Mouse (Mus musculus) megakaryocyte, adult 5-6 weeks (primary cell): Measurements from ENCODE around the gene Cxcr1. TPM values are rescaled to one million over a fixed set of nuclear protein-coding genes. Genes with fewer than 3 reads are reported as not detected.

Experiments
- ATAC-seq: 2 replicates; pipeline ENCODE4 v1.8.0; 2016; ENCODE audit warnings: mild to moderate bottlenecking, inconsistent platforms; ENCODE audit not compliant: poor library complexity, severe bottlenecking
- total RNA-seq, 2 experiments: library from RNA; stranded (forward) in 1 of 2; stranded (reverse) in 1 of 2; fragments of 153-499, 151-499 nt in 1 of 2; fragments of 221-1000, 200-1000 nt in 1 of 2; gene quantifications; 2 replicates each; pipeline versions ENCODE4 v1.2.3 to v1.2.4; 2015 to 2017

Cxcr1 gene
- total RNA-seq (2015) (0.20 and 0.87 TPM in 2 replicates), total RNA-seq (2017) (0.18 TPM in 1 of 2 replicates, not detected in the other)

- ATAC-seq: no peak
Measured at GRCm38 (mm10) chr1:74194445-74194844, at the start of gene Cxcr1. TSS of gene Cxcr1 (minus strand) at chr1:74194631.

DNA sequence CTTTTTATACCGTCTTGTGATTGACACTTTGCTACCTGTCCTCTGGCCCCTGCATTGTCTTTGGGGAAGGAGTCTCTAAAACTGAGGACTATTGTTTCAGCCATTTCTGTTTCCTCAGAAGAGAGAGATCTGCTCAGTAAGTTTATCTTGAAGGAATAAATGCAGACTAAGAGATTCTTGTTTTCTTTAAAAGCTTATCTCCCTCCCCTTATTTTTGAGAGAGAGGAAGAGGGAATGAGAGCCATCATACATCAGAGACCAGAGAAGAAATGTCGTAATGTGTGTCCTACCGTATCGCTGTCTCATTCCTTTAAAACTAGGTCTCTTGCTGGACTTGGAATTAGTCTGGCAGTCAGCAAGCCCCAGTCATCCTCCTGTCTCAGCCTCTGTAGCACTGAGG, 46.4 kb upstream of the Cxcr1 start:
- no peak for ATAC-seq

- ATAC-seq: no peak
Measured at GRCm38 (mm10) chr1:74240311-74240710, 45.9 kb upstream of the Cxcr1 start.

- no peak for ATAC-seq
Measured at GRCm38 (mm10) chr1:74239618-74240017, 45.2 kb upstream of the Cxcr1 start.

DNA sequence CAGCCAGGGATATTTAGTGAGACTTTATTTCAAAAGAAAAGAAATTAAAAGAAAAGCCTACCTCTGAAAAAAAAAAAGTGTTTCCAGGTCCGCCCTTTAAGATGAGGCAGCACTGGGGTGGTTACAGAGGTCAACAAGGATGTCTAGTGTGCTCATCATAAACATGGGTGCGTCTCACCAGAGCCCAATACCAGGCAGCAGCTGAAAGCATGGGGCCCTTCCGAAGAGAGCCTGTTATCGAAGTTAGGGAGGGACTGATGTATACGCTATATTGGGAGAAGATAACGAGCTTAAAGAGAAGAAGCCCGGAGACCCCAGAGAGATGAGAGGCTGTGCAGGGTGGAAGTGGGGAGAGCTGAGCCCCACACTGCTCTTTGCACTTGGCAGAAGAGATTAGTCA, 44.7 kb upstream of the Cxcr1 start:
- ATAC-seq: no peak

GRCm38 (mm10) chr1:74238136-74238535, 43.7 kb upstream of the Cxcr1 start:
- peak; percentile 39 for ATAC-seq

DNA sequence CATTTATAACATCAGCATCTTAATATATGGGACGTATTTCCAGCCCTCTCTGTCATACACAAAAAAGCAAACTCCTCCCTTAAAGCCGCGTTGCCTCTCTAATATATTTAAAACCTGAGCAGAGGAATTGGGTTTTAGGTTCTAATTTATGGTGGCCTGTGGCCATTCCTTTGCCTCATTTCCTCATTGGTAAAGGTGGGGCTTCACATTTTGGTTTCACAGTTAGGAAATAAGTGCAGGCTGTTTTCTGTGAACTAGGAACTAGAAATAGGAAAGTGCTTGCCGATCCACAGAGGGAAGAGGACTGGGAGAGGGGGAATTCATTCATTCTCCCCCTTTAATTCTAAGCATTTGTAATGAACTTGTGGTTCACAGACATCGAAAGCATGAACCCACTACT, 43.2 kb upstream of the Cxcr1 start:
- peak; percentile 40 for ATAC-seq

DNA sequence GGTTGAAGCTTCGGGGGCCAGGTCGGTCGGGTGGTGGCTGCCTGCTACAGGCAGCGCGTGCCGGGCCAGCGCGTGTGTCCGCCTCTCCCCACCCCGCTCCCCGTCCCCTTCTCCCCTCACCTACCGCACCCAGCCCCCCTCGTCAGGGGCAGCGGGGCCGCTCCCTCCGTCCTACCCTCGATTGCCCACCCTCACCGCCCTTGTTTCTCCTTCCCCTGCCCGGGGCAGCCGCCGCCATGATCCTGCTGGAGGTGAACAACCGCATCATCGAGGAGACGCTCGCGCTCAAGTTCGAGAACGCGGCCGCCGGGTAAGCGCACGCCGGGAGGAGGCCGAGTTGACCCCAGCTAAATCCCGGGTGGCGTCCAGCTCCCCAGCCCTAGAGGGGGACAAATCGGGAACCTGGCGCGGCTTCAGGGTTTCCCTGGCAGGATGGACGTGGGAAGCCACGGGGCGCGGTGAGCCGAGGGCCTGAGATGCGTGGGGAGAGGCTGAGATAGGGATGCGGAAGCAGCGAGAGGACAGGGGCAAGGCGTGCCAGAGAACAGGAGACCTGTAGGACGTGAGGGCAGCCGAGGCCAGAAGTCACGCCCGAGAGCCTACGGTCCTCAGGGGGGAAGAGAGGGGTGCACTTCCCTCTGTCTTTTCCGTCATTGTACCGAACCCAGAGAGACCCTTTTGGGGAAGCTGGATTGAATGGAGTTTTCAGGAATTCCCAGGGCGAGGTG, 42.3 kb upstream of the Cxcr1 start:
- peak; percentile 62 for ATAC-seq

- peak; percentile 85 for ATAC-seq
Measured at GRCm38 (mm10) chr1:74235938-74236589, 41.6 kb upstream of the Cxcr1 start, which contains the start of gene Arpc2. TSS of gene Arpc2 (plus strand) at chr1:74236084.

DNA sequence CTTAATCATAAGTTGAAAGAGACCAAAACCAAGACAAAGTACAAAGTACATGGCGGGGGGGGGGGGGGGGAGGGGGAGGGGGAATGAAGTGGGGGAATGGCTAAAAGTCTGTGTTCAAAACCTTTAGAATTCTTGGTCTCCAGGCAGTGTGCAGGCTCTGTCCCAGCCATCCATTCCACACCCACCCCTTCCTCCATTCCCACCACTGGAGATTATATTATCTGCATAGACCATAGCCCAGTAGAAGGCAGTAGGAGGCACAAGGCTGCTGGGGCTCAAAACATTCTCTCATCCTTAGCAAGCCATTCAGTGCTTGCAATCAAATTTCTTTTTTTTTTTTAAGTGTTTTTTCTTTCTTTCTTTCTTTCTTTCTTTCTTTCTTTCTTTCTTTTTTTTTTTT, 36.6 kb upstream of the Cxcr1 start:
- ATAC-seq: no peak

DNA sequence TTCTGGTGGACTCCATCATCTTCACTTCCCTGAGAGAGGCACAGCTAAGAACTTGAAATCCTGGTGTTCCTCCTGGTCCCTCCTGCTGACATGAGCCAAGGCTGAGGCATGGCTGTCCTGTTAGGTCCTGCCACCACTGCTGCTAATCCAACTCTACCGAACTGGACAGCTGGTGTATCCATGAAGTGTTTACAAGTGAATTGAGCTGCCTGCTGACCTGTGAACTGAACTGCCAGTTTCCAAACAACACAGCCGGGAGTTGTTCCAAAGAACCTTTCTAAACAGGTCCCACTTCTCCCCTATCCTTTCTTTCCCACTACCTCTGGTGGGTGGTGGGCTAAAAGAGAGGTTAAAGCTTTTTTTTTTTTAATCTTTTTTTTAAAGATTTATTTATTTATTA, 35.5 kb upstream of the Cxcr1 start:
- ATAC-seq: no peak

DNA sequence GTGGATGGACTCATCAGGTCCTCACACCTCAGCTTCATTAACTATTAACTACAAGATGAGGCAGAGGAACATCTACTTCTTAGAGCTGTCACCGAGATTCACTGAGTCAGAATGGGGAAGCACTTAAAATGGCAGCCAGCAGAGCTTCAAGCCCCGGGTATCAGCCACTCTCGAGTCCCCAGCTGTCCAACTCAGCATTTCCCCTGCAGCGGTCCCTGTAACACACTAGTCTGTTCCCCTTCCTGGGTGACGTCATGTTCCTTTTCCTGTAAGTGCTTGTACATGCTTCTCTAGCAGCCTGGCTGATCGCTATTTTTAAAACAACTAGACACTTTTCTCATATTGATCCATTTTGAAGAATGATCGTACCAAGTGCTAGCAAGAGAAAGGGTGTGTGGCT, 32.9 kb upstream of the Cxcr1 start:
- ATAC-seq: peak; percentile 100

- no peak for ATAC-seq
Measured at GRCm38 (mm10) chr1:74219922-74220321, 25.5 kb upstream of the Cxcr1 start.

GRCm38 (mm10) chr1:74208941-74209340, 14.5 kb upstream of the Cxcr1 start:
- ATAC-seq: no peak

DNA sequence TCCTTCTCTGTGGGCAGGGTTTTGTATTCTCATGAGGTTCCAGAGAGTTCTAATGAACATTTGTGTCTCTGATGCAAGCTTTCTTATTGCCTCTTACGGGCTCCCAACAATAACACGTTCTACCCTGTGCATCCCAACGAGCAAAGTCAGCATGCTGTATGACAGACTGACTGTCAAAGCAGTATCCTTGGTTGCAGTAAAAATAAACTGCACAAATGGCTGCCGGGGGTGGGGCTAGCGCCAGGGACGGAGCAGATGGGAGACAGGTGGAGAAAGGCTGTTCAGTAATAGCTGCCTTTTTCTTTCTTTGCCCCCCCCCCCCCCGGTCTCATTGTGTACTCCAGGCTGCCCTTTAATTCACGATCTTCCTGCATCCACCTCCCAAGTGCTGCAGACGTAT, 13.5 kb upstream of the Cxcr1 start:
- ATAC-seq: no peak

- ATAC-seq: no peak
Measured at GRCm38 (mm10) chr1:74206642-74207041, 12.2 kb upstream of the Cxcr1 start.

DNA sequence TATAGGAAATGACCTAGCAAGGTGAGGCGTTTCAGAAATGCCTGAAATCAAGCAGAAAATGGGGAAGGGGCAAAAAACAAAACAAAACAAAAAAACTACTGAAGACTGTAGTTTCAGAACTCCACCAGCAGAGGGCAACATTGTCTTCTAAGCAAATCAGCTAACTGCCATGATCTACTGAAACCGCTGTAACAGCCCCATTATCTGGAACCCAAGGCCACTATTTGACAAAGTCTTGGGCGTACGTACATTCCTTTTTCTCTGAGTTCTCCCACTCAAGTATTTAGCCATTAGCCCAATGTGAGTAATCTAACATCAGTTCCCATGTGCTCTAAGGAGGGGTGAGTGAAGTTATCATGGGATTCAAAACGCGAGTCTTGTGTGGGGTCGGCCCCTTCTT, 11.4 kb upstream of the Cxcr1 start:
- ATAC-seq: peak; percentile 84

GRCm38 (mm10) chr1:74203457-74203856, 9.0 kb upstream of the Cxcr1 start:
- ATAC-seq: no peak

DNA sequence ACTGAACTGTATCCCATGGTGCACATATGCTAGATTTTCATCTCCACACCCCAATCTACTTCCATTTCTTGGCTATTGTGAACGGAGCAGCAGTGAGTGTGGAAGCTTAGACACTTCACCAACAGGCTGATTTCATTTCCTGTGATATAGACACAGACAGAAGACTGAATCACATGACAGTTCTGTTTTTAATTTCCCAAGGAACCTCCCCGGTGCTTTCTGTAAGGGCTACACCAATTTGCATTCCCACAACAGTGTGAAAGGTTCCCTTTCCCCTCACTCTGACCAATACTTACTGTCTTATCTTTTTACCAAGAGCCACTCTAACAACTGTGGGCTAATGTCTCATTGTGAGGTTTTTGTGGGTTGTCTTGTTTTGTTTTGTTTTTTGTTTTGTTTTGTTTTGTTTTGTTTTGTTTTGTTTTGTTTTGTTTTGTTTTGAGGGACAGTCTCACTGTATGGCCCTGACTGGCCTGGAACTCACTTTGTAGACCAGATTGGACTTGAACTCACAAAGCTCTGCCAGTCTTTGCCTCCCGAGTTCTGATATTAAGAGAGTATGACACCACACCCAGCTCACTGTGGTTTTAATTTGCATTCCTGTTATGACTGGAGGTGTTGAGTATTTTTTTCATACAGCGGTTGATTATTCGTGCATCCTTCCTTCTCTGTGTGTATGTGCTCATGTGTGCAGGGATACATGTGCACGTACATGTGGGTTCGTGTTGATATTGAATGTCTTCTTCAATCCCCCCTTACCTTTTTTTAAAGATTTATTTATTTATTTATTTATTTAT, 6.8 kb upstream of the Cxcr1 start:
- ATAC-seq: no peak

DNA sequence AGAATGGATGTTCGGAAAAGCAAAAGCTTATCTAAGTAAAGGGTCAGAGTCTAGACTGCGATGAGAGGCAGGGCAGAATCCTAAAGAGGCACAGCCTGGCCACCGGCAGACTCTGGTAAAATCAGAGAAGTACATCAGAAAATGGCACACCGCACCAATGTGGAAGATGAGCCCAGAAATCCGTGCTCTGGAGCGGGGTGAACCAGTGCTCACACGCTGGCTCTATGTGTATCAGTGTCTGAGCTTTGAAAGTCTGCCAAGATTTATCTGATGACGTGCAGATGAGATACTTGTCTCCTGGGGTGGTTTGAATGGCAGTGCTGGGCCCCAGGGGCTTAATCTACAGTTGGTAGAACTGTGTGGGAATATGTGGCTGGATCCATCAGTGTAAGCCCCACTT, 4.6 kb upstream of the Cxcr1 start:
- ATAC-seq: no peak

DNA sequence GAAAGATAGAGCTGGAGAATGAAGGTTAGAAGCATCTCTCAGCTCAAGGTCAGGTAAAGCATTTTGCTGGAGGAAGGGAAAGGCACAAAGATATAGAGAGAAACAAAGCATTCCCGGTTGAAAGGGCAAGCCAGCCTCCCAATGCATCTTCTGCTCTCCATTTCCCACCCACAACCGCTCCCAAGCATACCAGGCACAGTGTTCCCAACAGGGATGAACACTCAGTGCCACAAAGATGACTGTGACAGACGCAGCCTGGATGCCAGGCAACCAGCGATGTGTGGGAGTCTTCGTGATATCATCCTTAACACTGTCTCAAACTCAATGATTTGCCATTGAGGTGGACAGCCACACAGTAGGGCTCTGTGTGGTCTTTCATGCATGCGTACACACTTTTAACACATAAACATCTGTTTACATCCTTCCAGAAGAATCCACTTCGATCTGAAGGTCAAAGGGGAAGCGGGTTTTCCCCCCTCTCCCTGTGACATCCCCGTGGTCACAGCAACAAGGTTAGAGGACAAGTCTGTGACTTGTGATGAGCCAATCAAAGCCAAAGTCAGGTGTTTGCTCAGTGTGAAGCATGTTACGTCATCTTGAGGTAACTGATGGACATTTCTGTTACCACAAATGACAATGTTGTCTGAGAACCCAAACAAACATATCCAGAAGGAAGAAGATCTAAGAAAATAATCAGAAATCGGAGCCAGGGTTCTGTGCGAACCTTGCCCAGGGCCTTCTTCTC, 3.5 kb upstream of the Cxcr1 start:
- ATAC-seq: no peak
